Mouse (Mus musculus): Measurements from ENCODE around the gene Rimbp2.
"Not testable (repeated sequence)": the region's sequence is repeated elsewhere in the genome, so short reads cannot be mapped to it uniquely, and the experiment has no call there.

Rimbp2 gene

GRCm38 (mm10) chr5:128739168-128739837 lies 214.0 kb downstream of the Rimbp2 start:
- no peak for DNase-seq

GRCm38 (mm10) chr5:128735921-128736320 lies 217.4 kb downstream of the Rimbp2 start:
- DNase-seq = no peak

DNA sequence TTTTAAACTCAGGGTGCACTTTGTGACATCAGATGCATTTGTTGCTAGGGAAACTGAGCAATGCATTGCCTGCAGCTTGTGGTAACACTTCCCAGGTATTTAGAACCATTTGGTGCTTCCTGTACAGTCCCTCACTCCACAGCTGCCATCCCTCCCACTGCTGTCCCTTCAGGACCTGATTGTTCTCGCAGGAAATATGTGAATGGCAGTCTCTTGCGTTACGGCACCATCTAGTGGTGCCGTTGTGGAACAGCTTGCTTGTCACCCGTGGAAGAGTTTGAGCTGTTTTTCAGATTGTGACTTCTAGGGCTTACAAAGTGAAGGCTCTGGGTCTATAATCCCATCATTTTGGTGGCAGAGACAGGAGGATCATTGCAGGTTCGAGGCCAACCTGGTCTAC lies 219.3 kb downstream of the Rimbp2 start:
- peak; percentile 74 for DNase-seq

DNA sequence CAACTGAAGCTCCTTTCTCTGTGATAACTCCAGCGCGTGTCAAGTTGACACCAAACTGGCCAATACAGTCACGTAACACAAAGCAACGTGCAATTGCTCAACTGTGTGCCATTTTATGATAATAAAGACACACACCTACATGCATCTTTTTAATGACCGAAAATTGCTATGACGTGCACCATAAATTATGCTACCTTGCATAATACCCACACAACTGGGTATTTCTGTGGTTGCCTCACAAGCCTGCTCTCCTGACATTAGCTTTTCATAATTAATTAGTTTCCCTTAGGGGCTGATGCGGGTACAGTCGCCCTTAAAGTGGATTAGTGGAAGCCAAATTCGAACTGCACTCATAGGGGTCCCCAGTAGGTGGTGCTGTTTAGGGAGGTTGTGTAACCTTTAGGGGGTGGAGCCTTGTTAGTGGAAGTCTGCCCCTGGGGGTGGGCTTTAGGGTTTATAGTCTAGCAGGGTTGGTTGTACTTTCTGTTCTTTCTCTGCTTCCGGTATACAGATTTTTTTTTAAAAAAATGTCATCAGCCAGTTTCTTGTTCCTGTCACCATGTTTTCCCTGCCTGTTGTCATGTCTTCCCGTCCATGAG lies 220.8 kb downstream of the Rimbp2 start:
- DNase-seq = no peak

GRCm38 (mm10) chr5:128730634-128731033 lies 222.7 kb downstream of the Rimbp2 start:
- no peak for DNase-seq

DNA sequence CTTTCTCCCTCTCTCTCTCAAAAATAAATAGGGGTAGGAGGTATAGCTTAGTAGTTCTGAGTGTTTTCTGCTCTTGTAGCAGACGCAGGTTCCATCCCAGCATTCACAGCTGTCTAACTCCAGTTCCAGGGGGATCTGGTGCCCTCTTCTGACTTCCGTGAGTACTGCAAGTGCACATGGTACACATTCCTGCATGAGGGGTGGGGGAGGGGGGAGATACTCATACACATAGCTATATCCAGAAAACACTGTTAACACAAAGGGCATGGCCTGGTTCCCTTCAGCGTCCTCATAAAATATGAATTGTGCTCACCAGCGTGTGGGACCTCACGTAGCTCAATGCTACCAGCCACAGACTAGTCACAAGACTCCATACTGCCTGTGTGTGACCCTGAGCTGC lies 223.9 kb downstream of the Rimbp2 start:
- DNase-seq = no peak

DNA sequence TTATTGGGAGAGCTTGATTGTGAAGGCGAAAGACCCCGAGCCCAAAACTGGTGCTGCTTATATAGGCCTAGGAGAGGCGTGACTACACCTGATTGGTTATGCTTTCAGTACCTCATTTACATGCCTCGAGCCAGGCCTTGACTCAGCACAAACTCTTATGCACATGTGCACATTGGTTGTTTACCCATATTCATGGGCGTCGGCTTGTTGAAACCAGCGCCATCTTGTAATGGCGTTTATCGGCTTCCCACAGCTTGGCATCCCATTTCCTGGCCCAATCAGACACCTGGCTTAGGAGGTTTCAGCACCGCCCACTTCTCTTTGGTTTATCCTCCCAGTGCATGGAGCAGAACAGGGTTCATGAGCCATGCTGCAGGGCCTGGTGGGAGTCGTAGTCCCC lies 232.8 kb downstream of the Rimbp2 start:
- DNase-seq = not testable (repeated sequence)

DNA sequence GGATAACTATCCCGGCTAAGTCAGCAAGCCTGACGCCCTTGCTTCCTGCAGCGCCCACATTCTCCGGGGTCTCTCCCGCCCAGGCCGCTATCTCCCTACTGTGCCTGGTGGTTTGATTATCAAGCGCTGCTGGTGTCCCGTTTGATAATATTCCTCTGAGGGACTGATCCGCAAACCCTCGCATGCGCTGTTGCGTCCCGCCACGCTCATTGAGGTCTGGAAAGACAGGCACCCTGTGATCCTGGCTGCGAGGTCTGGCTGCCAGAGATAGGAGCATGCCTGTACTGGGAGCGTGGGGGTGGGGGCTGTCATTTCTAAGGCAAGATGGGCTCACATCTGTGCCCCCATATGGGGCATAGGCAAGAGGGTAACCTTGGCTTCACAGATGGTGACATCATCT lies 238.1 kb downstream of the Rimbp2 start:
- DNase-seq = no peak

GRCm38 (mm10) chr5:128711847-128712246 lies 241.4 kb downstream of the Rimbp2 start:
- DNase-seq = no peak

DNA sequence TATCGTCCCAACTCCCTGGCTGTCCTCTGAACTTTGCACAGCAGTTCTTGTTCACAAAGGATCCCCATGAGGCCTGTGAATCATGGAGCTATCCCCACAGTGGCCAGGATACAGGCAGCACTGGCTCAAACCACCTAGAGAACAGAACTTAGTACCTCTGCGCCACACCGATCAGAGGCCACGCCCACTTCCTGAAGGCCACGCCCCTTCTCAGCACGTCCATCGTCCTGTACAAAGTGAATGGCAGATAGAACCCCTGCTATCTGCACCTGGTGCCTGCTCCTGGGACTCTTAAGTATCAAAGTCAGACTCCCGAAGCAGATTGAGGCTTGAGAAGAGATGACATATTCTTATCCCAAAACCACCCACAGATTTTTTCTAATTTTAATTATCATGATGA lies 242.7 kb downstream of the Rimbp2 start:
- no peak for DNase-seq

GRCm38 (mm10) chr5:128708929-128709328 lies 244.4 kb downstream of the Rimbp2 start:
- no peak for DNase-seq

All from layer of hippocampus, adult 9-11 months (tissue).